Mouse (Mus musculus): ENCODE measurements around the gene Itga9. TPM values are rescaled to one million over a fixed set of nuclear protein-coding genes. Genes with fewer than 3 reads are reported as not detected.

The Itga9 gene
- polyA plus RNA-seq, 1 experiment from 2014 or later = 4.8 TPM

GRCm38 (mm10) chr9:118838910-118839667, 232.6 kb downstream of the Itga9 start:
- Histone ChIP-seq H3K36me3 (replicated peaks; ENCODE audit: insufficient read depth, low read length) (no peaks in the 10 kb centered on the region), H3K9me3 (ENCODE audit: low read length) (no peaks in the 10 kb centered on the region), H3K4me3 (ENCODE audit: low read depth, low read length) (no peak overlapping the region), H3K4me2 (ENCODE audit: low read depth, low read length) (no peak overlapping the region), H3K27me3 (ENCODE audit: insufficient read depth, low read length) (no peaks in the 10 kb centered on the region), H3K27ac (ENCODE audit: low read depth) (no peak overlapping the region), H3K4me1 (ENCODE audit: insufficient read depth) (no peaks in the 10 kb centered on the region), H3K9ac (replicated peaks) (no peak overlapping the region)
- DNase-seq (no peak), ATAC-seq (no peak)
- TF ChIP-seq CTCF (IDR thresholded peaks at IDR 0.05; ENCODE audit: low read depth) = no peak
- no peak for TF ChIP-seq EP300 (IDR thresholded peaks at IDR 0.05; ENCODE audit: low read depth)
- 48% methylated on average over 7 of the region's 7 CpGs for WGBS (ENCODE audit: insufficient replicate concordance)

- Histone ChIP-seq H3K9me3 (ENCODE audit: low read length) (no peaks in the 10 kb centered on the region), H3K4me2 (ENCODE audit: low read depth, low read length) (no peak overlapping the region), H3K27me3 (ENCODE audit: insufficient read depth, low read length) (no peaks in the 10 kb centered on the region), H3K27ac (ENCODE audit: low read depth) (no peak overlapping the region), H3K4me1 (ENCODE audit: insufficient read depth) (no peaks in the 10 kb centered on the region), H3K36me3 (replicated peaks; ENCODE audit: insufficient read depth, low read length) (no peaks in the 10 kb centered on the region), H3K4me3 (ENCODE audit: low read depth, low read length) (no peak overlapping the region), H3K9ac (replicated peaks) (no peak overlapping the region)
- TF ChIP-seq CTCF (IDR thresholded peaks at IDR 0.05; ENCODE audit: low read depth) = no peak
- no peak for TF ChIP-seq EP300 (IDR thresholded peaks at IDR 0.05; ENCODE audit: low read depth)
- ATAC-seq = no peak
- DNase-seq = no peak
- WGBS (ENCODE audit: insufficient replicate concordance) = 69% methylated on average over 6 of the region's 6 CpGs
Observed at GRCm38 (mm10) chr9:118841247-118841646, 234.8 kb downstream of the Itga9 start.

- 70% methylated on average over 7 of the region's 7 CpGs for WGBS (ENCODE audit: insufficient replicate concordance)
- Histone ChIP-seq H3K9ac (replicated peaks) (no peak overlapping the region), H3K27ac (ENCODE audit: low read depth) (no peak overlapping the region), H3K4me2 (ENCODE audit: low read depth, low read length) (no peak overlapping the region), H3K27me3 (ENCODE audit: insufficient read depth, low read length) (no peaks in the 10 kb centered on the region), H3K4me1 (ENCODE audit: insufficient read depth) (no peaks in the 10 kb centered on the region), H3K36me3 (replicated peaks; ENCODE audit: insufficient read depth, low read length) (no peaks in the 10 kb centered on the region), H3K9me3 (ENCODE audit: low read length) (no peaks in the 10 kb centered on the region), H3K4me3 (ENCODE audit: low read depth, low read length) (no peak overlapping the region)
- no peak for ATAC-seq
- no peak for DNase-seq
- TF ChIP-seq EP300 (IDR thresholded peaks at IDR 0.05; ENCODE audit: low read depth) (no peak), CTCF (IDR thresholded peaks at IDR 0.05; ENCODE audit: low read depth) (no peak)
Observed at GRCm38 (mm10) chr9:118841907-118842432, 235.5 kb downstream of the Itga9 start.

- 68% methylated on average over 5 of the region's 5 CpGs for WGBS (ENCODE audit: insufficient replicate concordance)
- H3K4me1 ChIP-seq (ENCODE audit: insufficient read depth) = no peaks in the 10 kb centered on the region
Observed at GRCm38 (mm10) chr9:118843711-118844110, 237.2 kb downstream of the Itga9 start.

GRCm38 (mm10) chr9:118845003-118845402, 238.5 kb downstream of the Itga9 start:
- no peak for TF ChIP-seq EP300 (IDR thresholded peaks at IDR 0.05; ENCODE audit: low read depth)
- no peak for TF ChIP-seq CTCF (IDR thresholded peaks at IDR 0.05; ENCODE audit: low read depth)
- H3K9ac ChIP-seq (replicated peaks) = no peak overlapping the region
- 69% methylated on average over 5 of the region's 5 CpGs for WGBS (ENCODE audit: insufficient replicate concordance)

More at GRCm38 (mm10) chr9:118843711-118844110, 237.2 kb downstream of the Itga9 start:
- Histone ChIP-seq H3K4me3 (ENCODE audit: low read depth, low read length) (no peak overlapping the region), H3K27ac (ENCODE audit: low read depth) (no peak overlapping the region), H3K36me3 (replicated peaks; ENCODE audit: insufficient read depth, low read length) (no peaks in the 10 kb centered on the region), H3K27me3 (ENCODE audit: insufficient read depth, low read length) (no peaks in the 10 kb centered on the region), H3K4me2 (ENCODE audit: low read depth, low read length) (no peak overlapping the region), H3K9me3 (ENCODE audit: low read length) (no peaks in the 10 kb centered on the region), H3K9ac (replicated peaks) (no peak overlapping the region)
- TF ChIP-seq EP300 (IDR thresholded peaks at IDR 0.05; ENCODE audit: low read depth) = no peak
- no peak for TF ChIP-seq CTCF (IDR thresholded peaks at IDR 0.05; ENCODE audit: low read depth)
- DNase-seq = no peak
- no peak for ATAC-seq

GRCm38 (mm10) chr9:118846766-118847165, 240.3 kb downstream of the Itga9 start:
- DNase-seq (no peak), ATAC-seq (no peak)
- H3K4me2 ChIP-seq (ENCODE audit: low read depth, low read length) = no peak overlapping the region
- H3K9ac ChIP-seq (replicated peaks) = no peak overlapping the region
- TF ChIP-seq EP300 (IDR thresholded peaks at IDR 0.05; ENCODE audit: low read depth) = no peak
- no peak for TF ChIP-seq CTCF (IDR thresholded peaks at IDR 0.05; ENCODE audit: low read depth)
- WGBS (ENCODE audit: insufficient replicate concordance) = 69% methylated on average over 3 of the region's 3 CpGs
- no peaks in the 10 kb centered on the region for H3K36me3 ChIP-seq (replicated peaks; ENCODE audit: insufficient read depth, low read length)
- no peaks in the 10 kb centered on the region for H3K27me3 ChIP-seq (ENCODE audit: insufficient read depth, low read length)
- H3K27ac ChIP-seq (ENCODE audit: low read depth) = no peak overlapping the region
- no peaks in the 10 kb centered on the region for H3K9me3 ChIP-seq (ENCODE audit: low read length)
- no peaks in the 10 kb centered on the region for H3K4me1 ChIP-seq (ENCODE audit: insufficient read depth)
- no peak overlapping the region for H3K4me3 ChIP-seq (ENCODE audit: low read depth, low read length)

More at GRCm38 (mm10) chr9:118845003-118845402, 238.5 kb downstream of the Itga9 start:
- Histone ChIP-seq H3K4me2 (ENCODE audit: low read depth, low read length) (no peak overlapping the region), H3K4me3 (ENCODE audit: low read depth, low read length) (no peak overlapping the region), H3K27me3 (ENCODE audit: insufficient read depth, low read length) (no peaks in the 10 kb centered on the region), H3K9me3 (ENCODE audit: low read length) (no peaks in the 10 kb centered on the region), H3K36me3 (replicated peaks; ENCODE audit: insufficient read depth, low read length) (no peaks in the 10 kb centered on the region), H3K27ac (ENCODE audit: low read depth) (no peak overlapping the region), H3K4me1 (ENCODE audit: insufficient read depth) (no peaks in the 10 kb centered on the region)
- no peak for DNase-seq
- no peak for ATAC-seq

Measured in liver, postnatal 0 days (tissue).